Mouse (Mus musculus) limb, embryonic 11.5 days (tissue): ENCODE measurements around the gene Tpst2. TPM values are rescaled to one million over a fixed set of nuclear protein-coding genes. Genes with fewer than 3 reads are reported as not detected.

Source experiments
- ATAC-seq: fragments of 200-750 bp; cut with Nextera tagmentation; 2 replicates; pipeline ENCODE4 v1.8.0; 2017; ENCODE audit warnings: low read depth; ENCODE audit not compliant: insufficient number of reproducible peaks, low FRiP score, low TSS enrichment
- DNase-seq: peaks from one replicate; pipeline ENCODE4 v3.0.0-alpha.2; 2015; ENCODE audit warnings: low spot score
- H3K27ac ChIP-seq: fragments of 300-500 bp; sonication (generic); replicated peaks from 2 replicates; pipeline ENCODE4 v1.5.1; 2014; ENCODE audit warnings: low read depth, mild to moderate bottlenecking, low read length
- H3K27me3 ChIP-seq: fragments of 300-500 bp; sonication (generic); 2 replicates; pipeline ENCODE4 v1.6.1; 2014; ENCODE audit warnings: mild to moderate bottlenecking, low read length, mixed read lengths; ENCODE audit not compliant: control insufficient read depth, insufficient read depth
- H3K36me3 ChIP-seq: fragments of 300-500 bp; sonication (generic); 2 replicates; pipeline ENCODE4 v1.6.1; 2014; ENCODE audit warnings: mild to moderate bottlenecking, low read length, moderate library complexity, mixed read lengths; ENCODE audit not compliant: control insufficient read depth, insufficient read depth
- H3K4me1 ChIP-seq: fragments of 300-500 bp; sonication (generic); 2 replicates; pipeline ENCODE4 v1.6.1; 2014; ENCODE audit warnings: low read length, mixed read lengths; ENCODE audit not compliant: control insufficient read depth, insufficient read depth
- H3K4me2 ChIP-seq: fragments of 300-500 bp; sonication (generic); 2 replicates; pipeline ENCODE4 v1.6.1; 2014; ENCODE audit warnings: low read depth, mild to moderate bottlenecking, moderate library complexity; ENCODE audit not compliant: severe bottlenecking
- H3K4me3 ChIP-seq: fragments of 300-500 bp; sonication (generic); 2 replicates; pipeline ENCODE4 v1.5.1; 2014; ENCODE audit warnings: low read depth, low read length
- H3K9ac ChIP-seq: fragments of 300-500 bp; sonication (generic); 2 replicates; pipeline ENCODE4 v1.6.1; 2014; ENCODE audit warnings: mild to moderate bottlenecking, low read length
- H3K9me3 ChIP-seq: fragments of 300-500 bp; sonication (generic); 2 replicates; pipeline ENCODE4 v1.6.1; 2016; ENCODE audit warnings: low read length; ENCODE audit not compliant: control insufficient read depth
- WGBS: fragments of 180-500 bp; shearing (Covaris S2); extraction: QIAGEN DNeasy Blood & Tissue Kit; methylation state at CpG from one replicate; pipeline ENCODE4 v1.1.7; 2014; 5-methylcytosine and 5-hydroxymethylcytosine counted together
- polyA plus RNA-seq: library from polyadenylated mRNA; unstranded; fragments of >200 nt; fragmentation: Nextera tagmentation; extraction: Ambion mirVana; gene quantifications from 2 replicates; pipeline ENCODE4 v1.2.1, GENCODE M21; 2014

Gene Tpst2
- polyA plus RNA-seq, 1 experiment from 2014 or later = 31.1 TPM

GRCm38 (mm10) chr5:112346211-112346965, 69.9 kb downstream of the Tpst2 start:
- Histone ChIP-seq H3K4me2 (no peak overlapping the region), H3K4me1 (peaks cover 7% of the 10 kb centered on the region; the same call in 1 of the 2 replicates), H3K27ac (no peak overlapping the region), H3K27me3 (no peaks in the 10 kb centered on the region), H3K4me3 (no peak overlapping the region), H3K36me3 (peaks cover 5% of the 10 kb centered on the region), H3K9me3 (no peaks in the 10 kb centered on the region), H3K9ac (no peak overlapping the region)
- WGBS = 89% methylated on average over 16 of the region's 16 CpGs
- DNase-seq = no peak
- ATAC-seq = no peak

- ATAC-seq (no peak), DNase-seq (no peak)
- H3K27me3 ChIP-seq = no peaks in the 10 kb centered on the region
- H3K4me1 ChIP-seq = no peaks in the 10 kb centered on the region
- peaks cover 7% of the 10 kb centered on the region for H3K36me3 ChIP-seq
- H3K4me2 ChIP-seq = no peak overlapping the region
- no peak overlapping the region for H3K4me3 ChIP-seq
- no peak overlapping the region for H3K27ac ChIP-seq
- WGBS = 94% methylated on average over 8 of the region's 8 CpGs
- H3K9me3 ChIP-seq = no peaks in the 10 kb centered on the region
- H3K9ac ChIP-seq = no peak overlapping the region
Measured at GRCm38 (mm10) chr5:112349169-112349568, 72.7 kb downstream of the Tpst2 start.

DNA sequence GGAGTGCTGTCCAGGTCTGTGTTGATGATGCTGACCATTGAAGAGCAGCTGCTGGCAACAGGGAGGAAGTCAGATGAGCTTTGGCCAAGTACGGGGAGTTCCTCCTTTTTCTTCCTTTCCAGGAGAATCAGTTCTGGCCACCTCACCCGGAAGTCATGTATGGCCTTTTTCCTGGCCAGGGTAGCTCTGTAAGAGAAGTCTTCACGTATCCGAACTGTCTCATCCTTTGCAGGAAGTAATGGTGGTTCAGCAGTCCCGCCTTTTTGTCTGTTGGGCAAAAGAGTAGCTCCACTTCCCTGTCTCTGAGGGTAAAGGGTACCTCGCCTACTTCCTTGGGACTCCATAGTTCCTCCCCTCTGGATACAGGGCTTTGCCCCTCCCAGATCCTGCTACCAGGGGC, 79.0 kb downstream of the Tpst2 start:
- no peaks in the 10 kb centered on the region for H3K9me3 ChIP-seq
- no peak overlapping the region for H3K4me3 ChIP-seq
- 86% methylated on average over 6 of the region's 6 CpGs for WGBS
- DNase-seq = no peak
- no peaks in the 10 kb centered on the region for H3K27me3 ChIP-seq
- ATAC-seq = no peak
- no peak overlapping the region for H3K4me2 ChIP-seq
- peaks cover 7% of the 10 kb centered on the region for H3K36me3 ChIP-seq
- no peak overlapping the region for H3K9ac ChIP-seq
- H3K4me1 ChIP-seq = no peaks in the 10 kb centered on the region
- H3K27ac ChIP-seq = no peak overlapping the region

DNA sequence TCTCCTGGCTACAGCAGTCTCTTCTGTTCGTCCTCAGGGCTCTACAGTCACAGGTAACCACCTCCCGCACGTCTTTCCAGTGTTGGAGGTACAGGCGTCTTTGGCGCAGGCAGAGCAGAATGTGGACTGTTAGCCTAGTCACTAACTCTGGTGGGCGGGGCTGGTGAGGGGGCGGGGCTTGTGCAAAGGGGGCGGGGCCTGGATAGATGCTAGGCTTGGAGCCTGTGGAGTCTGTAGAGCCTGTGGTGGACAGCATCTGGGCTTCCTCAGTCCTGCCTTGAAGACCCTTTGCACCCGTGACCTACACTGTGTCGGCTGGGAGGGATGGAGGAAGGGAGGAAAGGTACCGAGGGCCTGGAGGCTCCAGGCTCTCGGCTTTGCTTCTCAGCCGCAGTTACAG, 79.4 kb downstream of the Tpst2 start, which contains the start of gene Gm6583:
Gm6583 (minus strand) TSS at position 124 of the 400 bp plus-strand sequence.
- WGBS = 64% methylated on average over 13 of the region's 13 CpGs
- Histone ChIP-seq H3K4me2 (no peak within 1 kb of the TSS), H3K4me1 (no peaks in the 10 kb centered on the region), H3K4me3 (no peak within 1 kb of the TSS), H3K27ac (no peak within 1 kb of the TSS), H3K36me3 (peaks cover 5% of the 10 kb centered on the region), H3K9me3 (no peaks in the 10 kb centered on the region), H3K9ac (no peak within 1 kb of the TSS), H3K27me3 (no peaks in the 10 kb centered on the region)
- DNase-seq (no peak), ATAC-seq (no peak)

GRCm38 (mm10) chr5:112356322-112356721, 79.8 kb downstream of the Tpst2 start:
- H3K9me3 ChIP-seq = no peaks in the 10 kb centered on the region
- DNase-seq (no peak), ATAC-seq (no peak)
- no peaks in the 10 kb centered on the region for H3K27me3 ChIP-seq
- no peak overlapping the region for H3K4me2 ChIP-seq
- no peak overlapping the region for H3K9ac ChIP-seq
- H3K4me3 ChIP-seq = no peak overlapping the region
- H3K4me1 ChIP-seq = no peaks in the 10 kb centered on the region
- WGBS = 94% methylated on average over 9 of the region's 9 CpGs
- peaks cover 5% of the 10 kb centered on the region for H3K36me3 ChIP-seq
- H3K27ac ChIP-seq = no peak overlapping the region

DNA sequence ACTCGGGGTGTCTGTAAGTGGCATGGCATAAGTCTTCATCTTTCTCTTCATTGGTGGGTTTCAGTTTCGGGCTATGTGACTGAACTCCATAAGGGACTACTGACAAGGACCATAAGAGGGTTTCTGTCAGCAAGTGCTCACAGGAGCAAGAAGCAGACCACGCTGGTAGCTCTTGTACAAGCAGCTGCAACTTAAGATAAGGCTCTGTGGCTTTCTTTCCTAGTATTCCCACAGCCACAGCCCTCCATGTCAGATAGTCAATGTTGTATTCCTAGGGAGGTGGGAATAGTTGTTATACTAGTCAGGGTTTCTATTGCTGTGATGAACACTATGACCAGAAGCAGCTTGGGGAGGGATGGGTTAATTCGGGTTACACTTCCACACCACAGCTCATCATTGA, 83.0 kb downstream of the Tpst2 start:
- WGBS = 90% methylated on average over 4 of the region's 4 CpGs
- Histone ChIP-seq H3K36me3 (peaks cover 7% of the 10 kb centered on the region), H3K4me3 (no peak overlapping the region), H3K4me2 (no peak overlapping the region), H3K4me1 (no peaks in the 10 kb centered on the region), H3K27ac (no peak overlapping the region), H3K9me3 (no peaks in the 10 kb centered on the region), H3K27me3 (no peaks in the 10 kb centered on the region), H3K9ac (no peak overlapping the region)
- DNase-seq (no peak), ATAC-seq (no peak)

DNA sequence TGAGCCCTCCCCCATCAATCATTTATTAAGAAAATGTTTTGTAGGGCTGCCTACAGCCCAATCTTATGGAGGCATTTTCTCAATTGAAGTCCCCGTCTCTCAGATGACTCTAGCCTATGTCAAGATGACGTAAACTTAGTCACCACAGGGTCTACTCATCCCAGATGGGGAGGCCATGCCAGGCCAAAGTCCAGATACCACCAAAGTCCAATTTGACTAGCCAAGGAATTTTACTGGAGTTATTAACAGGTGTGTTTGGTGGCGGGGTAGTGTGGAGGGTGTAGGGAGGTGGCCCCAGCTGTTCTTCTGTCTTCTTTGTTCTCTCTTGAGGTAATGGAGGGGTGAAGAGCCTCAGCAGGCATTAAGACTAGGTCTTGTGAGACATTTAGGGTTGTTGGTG, 83.6 kb downstream of the Tpst2 start:
- H3K27ac ChIP-seq = no peak overlapping the region
- WGBS = 65% methylated on average over 3 of the region's 3 CpGs
- no peak for DNase-seq

DNA sequence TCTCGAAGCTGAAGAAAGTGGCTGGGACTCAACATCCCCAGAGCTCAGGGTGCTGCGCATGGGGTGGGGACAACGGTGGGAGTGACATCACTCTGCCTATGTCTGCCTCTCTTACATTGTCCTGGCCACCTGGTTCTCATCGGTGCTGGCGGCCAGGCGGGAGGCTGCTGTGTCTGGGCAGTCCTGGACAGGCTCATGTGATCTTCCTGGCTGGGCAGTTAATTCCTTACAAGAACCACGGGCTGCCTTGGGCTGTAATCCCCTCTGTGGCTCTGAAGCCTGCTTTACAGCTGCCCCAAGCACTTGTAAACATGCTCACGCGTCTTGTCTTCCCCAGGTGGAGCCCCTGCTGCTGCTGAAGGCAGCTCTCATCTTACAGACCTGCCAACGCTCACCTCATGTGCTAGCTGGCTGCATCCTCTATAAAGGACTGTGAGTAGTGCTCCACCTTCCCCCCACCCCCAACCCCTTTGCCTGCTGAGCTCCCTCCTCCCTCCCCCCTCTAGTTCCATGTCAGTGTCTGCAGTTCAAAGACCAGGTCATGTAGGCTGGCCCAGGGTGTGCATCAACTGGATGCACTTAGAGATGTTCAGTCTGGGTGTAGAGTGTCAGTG, 87.8 kb downstream of the Tpst2 start:
- 32% methylated on average over 10 of the region's 10 CpGs for WGBS
- Histone ChIP-seq H3K36me3 (peaks cover 17% of the 10 kb centered on the region), H3K9me3 (no peaks in the 10 kb centered on the region), H3K4me1 (peaks cover 3% of the 10 kb centered on the region; the same call in 1 of the 2 replicates), H3K9ac (no peak overlapping the region), H3K27ac (peak overlapping the region; percentile 65), H3K27me3 (no peaks in the 10 kb centered on the region), H3K4me2 (no peak overlapping the region), H3K4me3 (no peak overlapping the region)
- peak; percentile 31 for DNase-seq
- ATAC-seq = peak; percentile 67; the same call in 1 of the 2 replicates

More for the DNA sequence above, 83.6 kb downstream of the Tpst2 start:
- H3K9me3 ChIP-seq = no peaks in the 10 kb centered on the region
- no peak overlapping the region for H3K4me3 ChIP-seq
- no peak overlapping the region for H3K4me2 ChIP-seq
- H3K9ac ChIP-seq = no peak overlapping the region
- peaks cover 11% of the 10 kb centered on the region for H3K36me3 ChIP-seq
- no peaks in the 10 kb centered on the region for H3K27me3 ChIP-seq
- ATAC-seq = no peak
- peaks cover 3% of the 10 kb centered on the region; the same call in 1 of the 2 replicates for H3K4me1 ChIP-seq
